Mouse (Mus musculus) G1E (cell line): ENCODE measurements around the gene Psmc2.

Experiments used
- CTCF ChIP-seq: IDR thresholded peaks from 2 replicates; pipeline ENCODE4 v1.5.1; 2012; ENCODE audit warnings: low read depth, low read length, inconsistent platforms, mixed read lengths
- GATA1 ChIP-seq: IDR thresholded peaks from 2 replicates; pipeline ENCODE4 v1.6.1; 2012; ENCODE audit warnings: borderline replicate concordance, low read length, inconsistent platforms, mixed read lengths
- POLR2AphosphoS5 ChIP-seq: IDR thresholded peaks from 2 replicates; pipeline ENCODE4 v1.6.1; 2012; ENCODE audit warnings: low read depth, low read length, inconsistent platforms; ENCODE audit not compliant: insufficient replicate concordance

GRCm38 (mm10) chr5:21831761-21832160, 46.7 kb downstream of the Psmc2 start:
- TF ChIP-seq CTCF (no peak), GATA1 (no peak), POLR2AphosphoS5 (no peak)
